Mouse (Mus musculus) liver (tissue): ENCODE results near the gene Rpl21.
A peak's percentile ranks its signal among the peaks of the same experiment; 100 is the strongest.

Experiments
- DNase-seq: peaks from one replicate; pipeline ENCODE4 v3.0.0-alpha.2; 2020; ENCODE audit warnings: mixed read lengths

Rpl21 gene

GRCm38 (mm10) chr5:146832769-146833448 lies at the start of gene Rpl21:
TSS of gene Rpl21 (plus strand) at chr5:146832890.
- peak; percentile 94 for DNase-seq

DNA sequence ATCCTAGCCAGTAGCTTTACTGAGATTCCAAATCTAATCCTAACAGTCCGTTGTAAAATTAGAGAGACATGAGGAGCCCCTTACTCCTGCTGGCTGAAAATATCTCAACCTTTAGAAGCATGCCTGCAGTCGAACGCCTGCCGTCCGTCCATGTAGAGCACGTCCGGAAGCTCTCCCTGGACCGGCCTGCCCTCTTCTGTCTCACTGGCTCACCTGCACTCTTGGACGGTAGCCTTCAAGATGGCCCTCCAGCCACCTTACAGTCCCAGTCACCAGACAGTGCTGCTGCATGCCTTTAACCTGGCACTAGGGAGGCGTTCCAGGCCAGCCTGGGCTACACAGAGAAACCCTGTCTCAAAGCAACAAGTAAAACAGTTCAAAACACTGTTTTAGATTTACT lies 49.4 kb upstream of the Rpl21 start:
- DNase-seq, result no peak

DNA sequence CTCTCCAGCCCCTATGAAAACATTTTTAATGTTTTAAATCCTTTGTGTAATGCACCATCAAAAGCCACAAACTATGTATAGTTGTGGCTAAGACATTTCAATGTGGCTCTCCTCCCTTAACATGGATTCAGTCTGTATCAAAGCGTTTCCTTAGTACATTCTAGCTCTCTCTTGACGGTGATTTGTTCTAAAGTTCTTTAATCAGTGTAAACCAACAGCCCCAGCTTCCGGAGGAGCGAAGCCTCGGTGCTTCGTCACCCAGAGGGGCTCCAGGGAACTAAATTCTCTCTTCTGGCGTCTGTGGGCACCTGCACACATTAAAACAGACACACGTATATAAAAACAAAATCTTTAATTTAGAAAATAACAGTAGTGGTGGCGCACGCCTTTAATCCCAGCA lies 48.8 kb upstream of the Rpl21 start:
- DNase-seq, result no peak

DNA sequence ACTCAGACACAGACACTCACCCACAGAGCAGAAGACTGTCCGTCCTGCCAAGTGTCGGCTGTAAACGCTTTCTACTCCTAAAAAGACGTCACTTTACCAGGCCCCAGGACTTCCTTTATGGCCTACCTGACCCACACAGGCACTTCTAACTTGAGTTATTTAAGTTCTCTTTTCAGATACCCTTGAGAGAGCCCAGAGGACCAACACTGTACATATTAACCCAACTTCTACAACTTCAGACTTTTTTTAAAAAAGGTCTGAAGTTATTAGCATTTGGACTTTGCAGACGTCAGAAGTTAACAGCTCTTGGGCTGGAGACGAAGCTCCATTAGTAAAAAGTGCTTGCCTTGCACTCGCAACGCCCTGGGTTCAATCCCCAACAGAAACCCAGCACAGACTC lies 46.6 kb upstream of the Rpl21 start:
- DNase-seq, result no peak

- DNase-seq, result no peak
These were observed 43.3 kb upstream of the Rpl21 start for GRCm38 (mm10) chr5:146789413-146789812.

- no peak for DNase-seq
These were observed 41.7 kb upstream of the Rpl21 start for GRCm38 (mm10) chr5:146790944-146791343.

DNA sequence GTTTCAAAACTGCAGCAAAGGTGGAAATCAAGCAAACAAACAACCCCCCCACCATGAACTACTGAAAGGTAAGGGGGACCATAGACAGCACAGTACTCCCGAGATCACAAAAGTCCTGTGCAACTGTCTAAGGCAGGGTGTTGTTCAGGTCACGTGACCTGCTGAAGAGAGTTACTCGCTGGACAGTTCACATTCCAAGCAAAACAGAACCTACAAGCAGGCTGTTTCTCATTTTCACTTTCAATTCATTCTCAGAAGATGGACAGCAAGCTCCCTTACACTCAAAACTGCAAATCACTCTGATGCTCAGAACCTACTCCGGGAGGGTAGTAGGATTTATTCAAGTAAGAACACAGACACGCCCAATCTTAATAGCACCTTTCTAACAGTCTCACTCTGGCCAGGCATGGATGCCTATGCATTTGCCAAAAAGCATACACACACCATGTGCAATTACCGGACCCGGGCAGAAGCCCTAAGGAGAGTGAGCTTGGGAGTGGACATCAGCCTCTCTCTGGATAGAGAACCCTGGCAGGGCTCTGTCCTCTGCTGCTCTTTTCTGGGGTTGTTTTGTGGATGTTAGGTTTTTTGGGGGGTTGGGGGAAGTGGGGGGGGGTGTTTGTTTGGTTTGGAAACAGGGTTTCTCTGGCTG lies 40.4 kb upstream of the Rpl21 start:
- DNase-seq, result no peak

DNA sequence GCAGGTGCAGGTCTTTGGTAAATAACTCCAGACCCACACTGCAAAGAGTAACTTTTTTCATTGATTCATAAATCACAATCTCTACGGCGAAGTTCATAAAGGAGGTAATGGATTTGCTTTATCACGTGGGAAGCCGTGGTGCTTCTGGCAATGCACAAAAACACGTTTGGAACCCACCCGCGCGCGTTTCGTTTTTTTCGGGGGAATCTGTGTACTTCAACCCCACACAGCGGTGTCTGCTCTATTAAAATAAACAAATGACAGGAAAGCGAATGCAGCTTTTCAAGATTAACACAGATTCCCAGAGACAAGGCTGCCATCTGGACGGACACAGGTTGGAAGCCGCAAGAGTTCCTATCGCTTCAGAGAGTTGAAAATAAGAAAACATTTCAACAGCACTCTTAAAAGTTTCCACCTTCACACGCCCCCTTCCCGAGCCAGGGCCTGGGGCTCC lies 39.0 kb upstream of the Rpl21 start:
- DNase-seq, result no peak

- DNase-seq, result peak; percentile 32
These were observed 38.4 kb upstream of the Rpl21 start for GRCm38 (mm10) chr5:146794084-146794852.

DNA sequence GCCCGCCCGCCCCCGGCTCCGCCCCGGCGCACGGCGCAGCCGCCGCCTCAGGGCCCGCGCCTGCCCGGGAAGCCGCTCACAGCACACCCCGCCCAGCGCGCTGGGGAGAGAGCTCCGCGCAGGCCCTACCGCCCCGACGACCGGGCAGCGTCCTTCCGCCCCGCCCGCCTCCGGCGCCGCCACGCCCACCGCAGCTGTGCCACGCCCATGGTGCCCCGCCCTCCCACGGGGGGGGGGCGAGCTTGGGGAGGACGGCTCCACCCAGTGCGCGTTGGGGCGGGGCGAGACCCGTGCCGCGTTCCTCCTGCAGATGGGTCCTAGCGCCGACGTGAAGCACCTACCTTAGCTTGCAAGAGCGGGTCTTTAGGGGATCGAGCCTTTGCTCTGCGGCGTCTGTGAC lies 37.8 kb upstream of the Rpl21 start, which contains the start of gene Usp12:
Gene Usp12, minus strand, starts transcription at position 154 of the 400 bp plus-strand sequence.
- peak; percentile 98 for DNase-seq

GRCm38 (mm10) chr5:146795728-146796127 lies 37.0 kb upstream of the Rpl21 start:
- DNase-seq, result no peak

- DNase-seq, result no peak
These were observed 34.7 kb upstream of the Rpl21 start for GRCm38 (mm10) chr5:146798031-146798430.

DNA sequence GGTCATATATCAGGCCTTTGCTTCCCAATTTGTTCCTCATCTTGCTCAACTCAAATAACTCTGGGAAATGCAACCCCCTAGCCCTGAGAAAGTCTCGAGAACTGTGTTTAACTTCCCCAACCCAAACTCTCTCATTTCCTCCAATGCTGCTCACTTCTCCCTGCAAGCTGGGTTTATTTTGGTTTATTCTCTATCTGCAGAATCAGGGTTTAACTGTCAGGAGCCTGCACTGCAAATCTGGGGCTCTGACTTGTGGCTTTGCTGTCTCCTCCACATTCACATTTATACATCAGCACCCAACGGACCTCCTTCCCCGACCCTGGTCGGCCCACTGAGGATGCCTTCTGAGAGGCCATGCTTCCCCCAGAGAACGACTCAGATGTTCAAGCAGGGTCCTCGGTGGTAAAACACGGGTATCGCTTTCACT lies 26.7 kb upstream of the Rpl21 start:
- no peak for DNase-seq

- DNase-seq, result no peak
These were observed 22.7 kb upstream of the Rpl21 start for GRCm38 (mm10) chr5:146809951-146810350.

DNA sequence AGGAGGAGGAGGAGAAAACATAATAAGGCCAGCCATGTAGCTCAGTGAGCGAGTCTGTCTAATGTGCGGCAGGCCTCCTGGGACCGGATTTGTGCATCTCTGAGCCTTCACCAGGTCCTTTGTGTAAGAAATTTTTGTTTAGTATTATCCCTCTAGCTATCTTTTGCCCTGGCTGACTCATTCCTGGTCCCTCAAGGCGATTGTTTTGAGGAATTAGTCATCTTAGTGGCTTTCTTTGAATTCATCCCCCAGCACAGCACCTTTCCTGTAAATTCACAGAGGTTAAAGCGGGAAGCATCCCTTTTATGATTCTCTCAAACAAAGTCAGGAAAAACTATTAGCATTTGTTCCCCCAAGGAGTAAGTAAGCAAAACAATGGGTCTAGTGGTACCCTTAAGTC lies 19.8 kb upstream of the Rpl21 start:
- no peak for DNase-seq

- DNase-seq, result no peak
These were observed 19.3 kb upstream of the Rpl21 start for GRCm38 (mm10) chr5:146813421-146813820.

- DNase-seq, result no peak
These were observed 17.3 kb upstream of the Rpl21 start for GRCm38 (mm10) chr5:146815394-146815793.

DNA sequence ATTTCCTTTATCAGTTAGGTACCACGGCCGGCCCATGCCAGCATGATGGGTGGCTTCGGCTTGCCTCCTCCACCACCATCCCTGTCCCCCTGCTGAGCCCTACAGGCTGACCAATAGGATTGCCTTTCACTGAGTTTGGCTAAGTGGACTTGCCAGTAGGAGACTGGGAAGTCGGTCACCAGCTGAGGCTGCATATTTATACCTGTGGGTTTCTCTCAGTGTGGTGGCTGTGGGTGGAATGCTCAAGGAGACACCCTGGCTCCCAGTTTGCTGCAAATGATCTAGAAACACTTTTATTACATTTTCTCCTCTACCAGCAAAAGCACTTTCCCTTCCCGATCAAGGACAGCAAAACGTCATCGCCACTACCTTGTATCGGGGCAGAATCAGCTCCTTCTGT lies 15.1 kb upstream of the Rpl21 start:
- DNase-seq, result no peak

DNA sequence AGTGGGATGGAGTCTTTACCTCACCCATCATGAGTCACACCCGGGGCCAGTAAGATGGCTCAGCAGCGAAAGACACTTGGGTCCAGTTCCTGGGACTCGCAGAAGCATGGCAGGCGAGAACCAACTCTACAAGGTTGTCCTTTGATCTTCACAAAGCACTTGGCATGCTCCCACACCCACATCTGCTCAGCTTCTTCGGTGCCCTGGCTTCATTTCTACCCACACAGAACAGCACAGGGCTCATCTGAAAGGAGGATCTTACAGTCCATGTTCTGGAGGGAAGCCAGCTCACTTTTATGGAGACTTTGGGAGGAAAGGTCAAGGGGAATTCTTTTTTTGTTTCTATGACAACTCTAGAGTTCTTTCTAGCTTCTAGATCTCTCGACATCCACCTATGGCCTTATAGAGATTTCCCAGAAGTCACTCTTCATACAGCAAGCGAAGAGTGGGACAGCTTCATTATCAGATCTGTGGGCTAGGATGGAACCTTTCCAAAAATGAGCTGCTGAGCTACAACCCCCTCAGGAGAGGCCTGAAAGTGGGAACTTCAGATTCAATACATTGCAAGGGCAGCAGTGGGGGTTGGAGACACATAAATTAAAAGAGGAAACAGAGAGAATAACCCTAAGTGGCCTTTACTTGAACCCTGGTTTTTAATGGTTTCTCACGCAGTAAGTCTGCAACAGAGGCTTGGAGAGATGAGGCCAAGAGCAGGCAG lies 13.6 kb upstream of the Rpl21 start:
- no peak for DNase-seq

GRCm38 (mm10) chr5:146823005-146823404 lies 9.7 kb upstream of the Rpl21 start:
- DNase-seq, result no peak

GRCm38 (mm10) chr5:146829528-146829927 lies 3.2 kb upstream of the Rpl21 start:
- peak; percentile 47 for DNase-seq

- no peak for DNase-seq
These were observed 288 bp upstream of the Rpl21 start for GRCm38 (mm10) chr5:146832435-146832768.

GRCm38 (mm10) chr5:146833673-146834201 lies 1.0 kb downstream of the Rpl21 start:
- no peak for DNase-seq
